8 mouse cellular contexts compared by ENCODE assay signal in the genomic region with DNA sequence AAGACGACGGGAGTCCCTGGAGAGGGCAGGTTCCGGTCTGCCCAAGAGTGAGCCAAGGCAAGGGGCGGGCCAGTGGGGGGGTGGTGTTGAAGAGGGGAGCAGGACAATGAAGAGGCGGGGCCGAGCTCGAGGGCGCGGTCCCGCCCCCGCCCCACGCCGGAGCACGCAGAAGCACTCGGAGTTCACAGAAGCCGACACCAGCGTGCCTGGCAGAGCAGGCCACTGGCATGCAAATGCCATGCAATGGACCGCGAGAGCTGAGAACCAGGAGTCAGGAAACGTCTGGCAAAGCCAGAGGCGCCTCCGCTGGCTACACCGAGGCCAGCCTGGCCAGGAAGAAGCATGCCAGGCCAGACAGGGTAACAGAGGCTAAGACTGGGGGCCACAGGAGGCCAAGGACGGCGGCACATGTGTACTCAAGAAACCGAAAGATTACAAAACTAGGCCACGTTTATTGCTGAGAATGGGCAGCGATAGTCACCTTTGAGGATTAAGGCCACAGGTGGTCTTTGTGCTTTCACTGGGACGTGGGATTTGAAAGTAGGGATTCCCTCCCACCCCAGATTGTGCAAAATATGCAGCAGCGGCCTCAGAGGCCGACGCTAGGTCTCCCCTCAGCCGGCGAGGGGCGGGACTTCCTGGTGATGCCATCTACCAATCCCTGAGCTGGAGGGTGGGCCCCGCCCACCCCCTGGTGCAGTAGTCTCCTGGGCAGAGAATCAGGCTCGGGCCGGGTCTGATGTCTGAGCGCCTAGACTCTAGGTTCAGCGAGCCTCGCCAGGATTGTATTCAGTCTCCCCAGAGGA. TPM values are rescaled to one million over a fixed set of nuclear protein-coding genes. Genes with fewer than 3 reads are reported as not detected.
A peak's percentile ranks its signal among the peaks of the same experiment; 100 is the strongest.
DNase-seq lines count a peak whose midpoint lies in the region; ATAC-seq and TF ChIP-seq lines count a peak whose summit lies in the region.

Nradd (minus strand) TSS at position 92 of the 806 bp plus-strand sequence.

- peak; percentile 97 for DNase-seq in ZHBTc4 (ENCODE audit: low read depth, low spot score)
- DNase-seq in cerebellum, postnatal 14 days, result peak; percentile 91 to 92
- DNase-seq in frontal cortex, postnatal 10 days (ENCODE audit: low spot score in 2 of 2), result peak; percentile 85
- DNase-seq in hindbrain, embryonic 10.5 days (ENCODE audit: low spot score), result peak; percentile 93
- peak; percentile 42 for DNase-seq in layer of hippocampus, adult 9-10 months (ENCODE audit: low spot score)
- peak; percentile 97 for DNase-seq in lung, embryonic 14.5 days
- DNase-seq in ovary, postnatal 14 days (ENCODE audit: low spot score), result peak; percentile 69
- peak; percentile 84 to 89 for DNase-seq in urinary bladder, postnatal 4 days (ENCODE audit: low spot score in 2 of 2)

- H3K27me3 ChIP-seq in hindbrain, embryonic 10.5 days (ENCODE audit: insufficient read depth, poor library complexity, severe bottlenecking), result peaks cover 10% of the 10 kb centered on the region
- no peaks in the 10 kb centered on the region for H3K27me3 ChIP-seq in lung, embryonic 14.5 days (ENCODE audit: insufficient read depth, low read length)

- TF ChIP-seq CTCF in lung, embryonic 14.5 days (IDR thresholded peaks at IDR 0.05; ENCODE audit: low read depth), result no peak

- H3K27ac ChIP-seq in hindbrain, embryonic 10.5 days, result peak within 1 kb of the TSS; percentile 91
- peak within 1 kb of the TSS; percentile 94 for H3K27ac ChIP-seq in lung, embryonic 14.5 days (ENCODE audit: low read depth)

- ATAC-seq in lung, embryonic 14.5 days (ENCODE audit: insufficient read depth), result peak; percentile 96

- peak within 1 kb of the TSS; percentile 69 for H3K9ac ChIP-seq in lung, embryonic 14.5 days

- peak within 1 kb of the TSS; percentile 99 for H3K4me2 ChIP-seq in lung, embryonic 14.5 days

- no peaks in the 10 kb centered on the region for H3K9me3 ChIP-seq in hindbrain, embryonic 10.5 days
- no peaks in the 10 kb centered on the region for H3K9me3 ChIP-seq in lung, embryonic 14.5 days (ENCODE audit: low read depth, low read length)

- H3K4me3 ChIP-seq in hindbrain, embryonic 10.5 days, result peak within 1 kb of the TSS; percentile 68
- peak within 1 kb of the TSS; percentile 58 for H3K4me3 ChIP-seq in lung, embryonic 14.5 days (ENCODE audit: low read depth, low read length)

- H3K4me1 ChIP-seq in hindbrain, embryonic 10.5 days (replicated peaks), result peaks cover 28% of the 10 kb centered on the region
- peaks cover 3% of the 10 kb centered on the region for H3K4me1 ChIP-seq in lung, embryonic 14.5 days (ENCODE audit: insufficient read depth)

- H3K36me3 ChIP-seq in hindbrain, embryonic 10.5 days, result peaks cover 37% of the 10 kb centered on the region
- H3K36me3 ChIP-seq in lung, embryonic 14.5 days (ENCODE audit: insufficient read depth), result peaks cover 32% of the 10 kb centered on the region

- WGBS in hindbrain, embryonic 10.5 days, result under 1% methylated on average over 41 of the region's 41 CpGs
- WGBS in lung, embryonic 14.5 days, result under 1% methylated on average over 41 of the region's 41 CpGs

RNA-seq across cellular contexts. Expression of gene Nradd, which starts in this region (rescaled TPM):
- polyA plus RNA-seq in hindbrain, embryonic 10.5 days (2016; fragmentation: Nextera tagmentation; extraction: Ambion mirVana), result 39.9 and 49.9 TPM in 2 replicates
- polyA plus RNA-seq in lung, embryonic 14.5 days (2014; fragmentation: Nextera tagmentation; extraction: Ambion mirVana), result 26.7 and 29.9 TPM in 2 replicates

Comparison
In these comparisons a context has a peak if more than half of its experiments do, and no peak if none do; other contexts are left out.
1. Peak in every context shown above with its lines: DNase-seq, ATAC-seq, H3K4me3 ChIP-seq and H3K27ac ChIP-seq.
2. DNase-seq: peak in every context shown above with its lines; median percentile 97 in ZHBTc4; 97 in lung, embryonic 14.5 days; 93 in hindbrain, embryonic 10.5 days; 92 in cerebellum, postnatal 14 days; 86 in urinary bladder, postnatal 4 days; 85 in frontal cortex, postnatal 10 days; 69 in ovary, postnatal 14 days; 42 in layer of hippocampus, adult 9-10 months.